Mouse (Mus musculus) liver, embryonic 11.5 days (tissue): ENCODE measurements around the gene Nup107. TPM values are rescaled to one million over a fixed set of nuclear protein-coding genes. Genes with fewer than 3 reads are reported as not detected.

Source experiments
- ATAC-seq: fragments of 200-750 bp; cut with Nextera tagmentation; replicated peaks from 2 replicates; pipeline ENCODE4 v1.8.0; 2017; ENCODE audit warnings: moderate number of reproducible peaks, mild to moderate bottlenecking, moderate TSS enrichment, moderate library complexity; ENCODE audit not compliant: low FRiP score
- DNase-seq: peaks from one replicate; pipeline ENCODE4 v3.0.0-alpha.2; 2017; ENCODE audit warnings: low spot score
- H3K27ac ChIP-seq: fragments of 300-500 bp; sonication (generic); 2 replicates; pipeline ENCODE4 v1.5.1; 2014; ENCODE audit warnings: mild to moderate bottlenecking, low read depth, low read length, control low read depth
- H3K27me3 ChIP-seq: fragments of 300-500 bp; sonication (generic); replicated peaks from 2 replicates; pipeline ENCODE4 v1.6.1; 2014; ENCODE audit warnings: low read length, mixed read lengths; ENCODE audit not compliant: control insufficient read depth, insufficient read depth
- H3K36me3 ChIP-seq: fragments of 300-500 bp; sonication (generic); 2 replicates; pipeline ENCODE4 v1.6.1; 2014; ENCODE audit warnings: mild to moderate bottlenecking, low read length, moderate library complexity, mixed read lengths; ENCODE audit not compliant: control insufficient read depth, insufficient read depth
- H3K4me1 ChIP-seq: fragments of 300-500 bp; sonication (generic); replicated peaks from 2 replicates; pipeline ENCODE4 v1.6.1; 2014; ENCODE audit warnings: low read length, mixed read lengths; ENCODE audit not compliant: control insufficient read depth, insufficient read depth
- H3K4me2 ChIP-seq: fragments of 300-500 bp; sonication (generic); 2 replicates; pipeline ENCODE4 v1.6.1; 2014; ENCODE audit warnings: mild to moderate bottlenecking, control low read depth, moderate library complexity
- H3K4me3 ChIP-seq: fragments of 300-500 bp; sonication (generic); 2 replicates; pipeline ENCODE4 v1.5.1; 2014; ENCODE audit warnings: low read depth, low read length, control low read depth
- H3K9ac ChIP-seq: fragments of 300-500 bp; sonication (generic); 2 replicates; pipeline ENCODE4 v1.6.1; 2014; ENCODE audit warnings: low read depth, low read length, control low read depth
- H3K9me3 ChIP-seq: fragments of 300-500 bp; sonication (generic); 2 replicates; pipeline ENCODE4 v1.6.1; 2016; ENCODE audit warnings: low read length, inconsistent platforms, mixed read lengths; ENCODE audit not compliant: control insufficient read depth
- WGBS: fragments of 180-500 bp; shearing (Covaris S2); extraction: QIAGEN DNeasy Blood & Tissue Kit; methylation state at CpG from one replicate; pipeline ENCODE4 v1.1.7; 2014; 5-methylcytosine and 5-hydroxymethylcytosine counted together
- polyA plus RNA-seq: library from polyadenylated mRNA; unstranded; fragments of >200 nt; fragmentation: Nextera tagmentation; extraction: Ambion mirVana; gene quantifications from 2 replicates; pipeline ENCODE4 v1.2.1, GENCODE M21; 2014

Gene Nup107
- polyA plus RNA-seq, 1 experiment from 2014 or later = 102 TPM

GRCm38 (mm10) chr10:117701034-117701829 lies 91.3 kb downstream of the Nup107 start:
- no peak overlapping the region for H3K4me2 ChIP-seq
- H3K4me3 ChIP-seq = no peak overlapping the region
- no peaks in the 10 kb centered on the region for H3K4me1 ChIP-seq
- WGBS = 94% methylated on average over 6 of the region's 6 CpGs
- ATAC-seq (no peak), DNase-seq (no peak)
- no peak overlapping the region for H3K27ac ChIP-seq
- peaks cover 66% of the 10 kb centered on the region for H3K36me3 ChIP-seq
- no peaks in the 10 kb centered on the region for H3K27me3 ChIP-seq
- no peaks in the 10 kb centered on the region for H3K9me3 ChIP-seq
- no peak overlapping the region for H3K9ac ChIP-seq

Other genes starting within 250 kb of the Nup107 start
- 55.7 and 55.9 TPM in 2 replicates for gene Cpm, start 163.2 kb downstream of the Nup107 start, polyA plus RNA-seq
- 56.0 and 56.7 TPM in 2 replicates for gene Mdm2, start 81.9 kb downstream of the Nup107 start, polyA plus RNA-seq
- gene Slc35e3, start 46.3 kb downstream of the Nup107 start, polyA plus RNA-seq = 7.1 and 7.2 TPM in 2 replicates
- 252 and 292 TPM in 2 replicates for gene Rap1b, start 53.3 kb upstream of the Nup107 start, polyA plus RNA-seq